Mouse (Mus musculus) liver, embryonic 11.5 days (tissue): ENCODE data around the gene Iqck. TPM values are rescaled to one million over a fixed set of nuclear protein-coding genes. Genes with fewer than 3 reads are reported as not detected.

Experiments used
- ATAC-seq: fragments of 200-750 bp; cut with Nextera tagmentation; replicated peaks from 2 replicates; pipeline ENCODE4 v1.8.0; 2017; ENCODE audit warnings: moderate number of reproducible peaks, mild to moderate bottlenecking, moderate TSS enrichment, moderate library complexity; ENCODE audit not compliant: low FRiP score
- DNase-seq: peaks from one replicate; pipeline ENCODE4 v3.0.0-alpha.2; 2017; ENCODE audit warnings: low spot score
- H3K27ac ChIP-seq: fragments of 300-500 bp; sonication (generic); 2 replicates; pipeline ENCODE4 v1.5.1; 2014; ENCODE audit warnings: mild to moderate bottlenecking, low read depth, low read length, control low read depth
- H3K27me3 ChIP-seq: fragments of 300-500 bp; sonication (generic); replicated peaks from 2 replicates; pipeline ENCODE4 v1.6.1; 2014; ENCODE audit warnings: low read length, mixed read lengths; ENCODE audit not compliant: control insufficient read depth, insufficient read depth
- H3K36me3 ChIP-seq: fragments of 300-500 bp; sonication (generic); 2 replicates; pipeline ENCODE4 v1.6.1; 2014; ENCODE audit warnings: mild to moderate bottlenecking, low read length, moderate library complexity, mixed read lengths; ENCODE audit not compliant: control insufficient read depth, insufficient read depth
- H3K4me1 ChIP-seq: fragments of 300-500 bp; sonication (generic); replicated peaks from 2 replicates; pipeline ENCODE4 v1.6.1; 2014; ENCODE audit warnings: low read length, mixed read lengths; ENCODE audit not compliant: control insufficient read depth, insufficient read depth
- H3K4me2 ChIP-seq: fragments of 300-500 bp; sonication (generic); 2 replicates; pipeline ENCODE4 v1.6.1; 2014; ENCODE audit warnings: mild to moderate bottlenecking, control low read depth, moderate library complexity
- H3K4me3 ChIP-seq: fragments of 300-500 bp; sonication (generic); 2 replicates; pipeline ENCODE4 v1.5.1; 2014; ENCODE audit warnings: low read depth, low read length, control low read depth
- H3K9ac ChIP-seq: fragments of 300-500 bp; sonication (generic); 2 replicates; pipeline ENCODE4 v1.6.1; 2014; ENCODE audit warnings: low read depth, low read length, control low read depth
- H3K9me3 ChIP-seq: fragments of 300-500 bp; sonication (generic); 2 replicates; pipeline ENCODE4 v1.6.1; 2016; ENCODE audit warnings: low read length, inconsistent platforms, mixed read lengths; ENCODE audit not compliant: control insufficient read depth
- WGBS: fragments of 180-500 bp; shearing (Covaris S2); extraction: QIAGEN DNeasy Blood & Tissue Kit; methylation state at CpG from one replicate; pipeline ENCODE4 v1.1.7; 2014; 5-methylcytosine and 5-hydroxymethylcytosine counted together
- polyA plus RNA-seq: library from polyadenylated mRNA; unstranded; fragments of >200 nt; fragmentation: Nextera tagmentation; extraction: Ambion mirVana; gene quantifications from 2 replicates; pipeline ENCODE4 v1.2.1, GENCODE M21; 2014

Iqck gene
- polyA plus RNA-seq, 1 experiment from 2014 or later: 1.6 TPM

GRCm38 (mm10) chr7:118944884-118945283 lies 89.3 kb downstream of the Iqck start:
- Histone ChIP-seq H3K36me3 (no peaks in the 10 kb centered on the region), H3K4me3 (no peak overlapping the region), H3K9me3 (no peaks in the 10 kb centered on the region), H3K9ac (no peak overlapping the region), H3K27ac (no peak overlapping the region), H3K4me1 (no peaks in the 10 kb centered on the region; the same call in 1 of the 2 replicates), H3K27me3 (no peaks in the 10 kb centered on the region), H3K4me2 (no peak overlapping the region)
- WGBS: 30% methylated on average over 2 of the region's 2 CpGs
- ATAC-seq (no peak), DNase-seq (no peak)

GRCm38 (mm10) chr7:118947241-118947640 lies 91.7 kb downstream of the Iqck start:
- no peaks in the 10 kb centered on the region for H3K36me3 ChIP-seq
- no peak overlapping the region for H3K4me2 ChIP-seq
- H3K4me1 ChIP-seq: no peaks in the 10 kb centered on the region; the same call in 1 of the 2 replicates
- H3K27ac ChIP-seq: no peak overlapping the region; the same call in 1 of the 2 replicates
- H3K9me3 ChIP-seq: no peaks in the 10 kb centered on the region
- no peaks in the 10 kb centered on the region for H3K27me3 ChIP-seq
- no peak overlapping the region for H3K4me3 ChIP-seq
- no peak for ATAC-seq
- 49% methylated on average over 3 of the region's 3 CpGs for WGBS
- no peak for DNase-seq
- H3K9ac ChIP-seq: no peak overlapping the region

GRCm38 (mm10) chr7:118948677-118949282 lies 93.2 kb downstream of the Iqck start:
- ATAC-seq (no peak), DNase-seq (no peak)
- WGBS: 65% methylated on average over 2 of the region's 2 CpGs
- Histone ChIP-seq H3K4me2 (no peak overlapping the region), H3K36me3 (no peaks in the 10 kb centered on the region), H3K9ac (no peak overlapping the region), H3K4me1 (no peaks in the 10 kb centered on the region), H3K27me3 (no peaks in the 10 kb centered on the region), H3K27ac (no peak overlapping the region), H3K4me3 (no peak overlapping the region), H3K9me3 (no peaks in the 10 kb centered on the region)

- Histone ChIP-seq H3K27me3 (no peaks in the 10 kb centered on the region), H3K4me2 (no peak overlapping the region), H3K27ac (no peak overlapping the region), H3K4me1 (no peaks in the 10 kb centered on the region), H3K36me3 (no peaks in the 10 kb centered on the region), H3K9me3 (no peaks in the 10 kb centered on the region), H3K9ac (no peak overlapping the region), H3K4me3 (no peak overlapping the region)
- WGBS: 85% methylated on average over 7 of the region's 7 CpGs
- DNase-seq: no peak
- ATAC-seq: no peak
Measured at GRCm38 (mm10) chr7:118949749-118950148, 94.2 kb downstream of the Iqck start.

- Histone ChIP-seq H3K27me3 (no peaks in the 10 kb centered on the region), H3K9ac (no peak overlapping the region), H3K4me1 (no peaks in the 10 kb centered on the region), H3K27ac (no peak overlapping the region), H3K4me3 (no peak overlapping the region), H3K36me3 (no peaks in the 10 kb centered on the region), H3K4me2 (no peak overlapping the region), H3K9me3 (no peaks in the 10 kb centered on the region)
- ATAC-seq (no peak), DNase-seq (no peak)
- WGBS: 69% methylated on average over 11 of the region's 11 CpGs
Measured at GRCm38 (mm10) chr7:118953626-118954282, 98.2 kb downstream of the Iqck start.

- Histone ChIP-seq H3K4me1 (no peaks in the 10 kb centered on the region), H3K36me3 (no peaks in the 10 kb centered on the region), H3K4me2 (no peak overlapping the region), H3K9me3 (no peaks in the 10 kb centered on the region), H3K9ac (no peak overlapping the region), H3K27me3 (no peaks in the 10 kb centered on the region), H3K4me3 (no peak overlapping the region), H3K27ac (no peak overlapping the region)
- 75% methylated on average over 1 of the region's 1 CpGs for WGBS
- ATAC-seq (no peak), DNase-seq (no peak)
Measured at GRCm38 (mm10) chr7:118954968-118955367, 99.4 kb downstream of the Iqck start.

- Histone ChIP-seq H3K4me1 (no peaks in the 10 kb centered on the region), H3K9me3 (no peaks in the 10 kb centered on the region), H3K4me2 (no peak overlapping the region), H3K27ac (no peak overlapping the region), H3K36me3 (no peaks in the 10 kb centered on the region), H3K27me3 (no peaks in the 10 kb centered on the region), H3K4me3 (no peak overlapping the region), H3K9ac (no peak overlapping the region)
- ATAC-seq (no peak), DNase-seq (no peak)
- 69% methylated on average over 4 of the region's 4 CpGs for WGBS
Measured at GRCm38 (mm10) chr7:118956616-118957246, 101.2 kb downstream of the Iqck start.

- 71% methylated on average over 7 of the region's 7 CpGs for WGBS
- ATAC-seq (no peak), DNase-seq (no peak)
- H3K9me3 ChIP-seq: no peaks in the 10 kb centered on the region
- no peaks in the 10 kb centered on the region for H3K4me1 ChIP-seq
- no peaks in the 10 kb centered on the region for H3K36me3 ChIP-seq
- no peaks in the 10 kb centered on the region for H3K27me3 ChIP-seq
- no peak overlapping the region for H3K9ac ChIP-seq
- no peak overlapping the region for H3K27ac ChIP-seq
- H3K4me2 ChIP-seq: no peak overlapping the region
- H3K4me3 ChIP-seq: no peak overlapping the region
Measured at GRCm38 (mm10) chr7:118959209-118959608, 103.7 kb downstream of the Iqck start.

GRCm38 (mm10) chr7:118964777-118965176 lies 109.2 kb downstream of the Iqck start:
- no peak for DNase-seq
- 9% methylated on average over 3 of the region's 3 CpGs for WGBS
- H3K4me1 ChIP-seq: no peaks in the 10 kb centered on the region

More at GRCm38 (mm10) chr7:118964777-118965176, 109.2 kb downstream of the Iqck start:
- H3K27ac ChIP-seq: no peak overlapping the region
- H3K4me3 ChIP-seq: no peak overlapping the region
- no peak overlapping the region for H3K4me2 ChIP-seq
- no peaks in the 10 kb centered on the region for H3K9me3 ChIP-seq
- no peaks in the 10 kb centered on the region for H3K36me3 ChIP-seq
- no peak for ATAC-seq
- H3K27me3 ChIP-seq: no peaks in the 10 kb centered on the region
- no peak overlapping the region for H3K9ac ChIP-seq
